Mouse (Mus musculus) gastrocnemius, postnatal 14 days (tissue): ENCODE measurements around the gene Arhgef3. TPM values are rescaled to one million over a fixed set of nuclear protein-coding genes. Genes with fewer than 3 reads are reported as not detected.
A peak's percentile ranks its signal among the peaks of the same experiment; 100 is the strongest.

Source experiments
- DNase-seq: peaks from one replicate; pipeline ENCODE4 v3.0.0; 2021; ENCODE audit warnings: mixed read lengths
- intact Hi-C: fragments of 180-260 bp; cut with DNase I; formaldehyde crosslinking; loops from one replicate; pipeline ENCODE4 v1.15.1; 2025; ENCODE audit warnings: low total_unique reads
- long read RNA-seq, 2 experiments: library from polyadenylated mRNA; stranded (forward); transcript quantifications; one replicate each; pipeline ENCODE4 v2.0.0; 2021
- total RNA-seq, 2 experiments: library from RNA; stranded (reverse); gene quantifications; 2 replicates each; pipeline ENCODE4 v1.2.3; 2021

Gene Arhgef3
- 10 to 100 TPM; 15.1 to 15.8 TPM for total RNA-seq
- long read RNA-seq, experiment 1, partial matches to known transcripts, result 1 of 8 reads
- long read RNA-seq, experiment 1, other reads (novel, unspliced or antisense), result 1 of 8 reads
- long read RNA-seq, experiment 2, transcript Arhgef3-201 (11 exons, 3,585 nt), result minor isoform, 6 of 17 reads
- long read RNA-seq, experiment 2, transcript Arhgef3-202 (10 exons, 3,618 nt), result major isoform, 7 of 17 reads
- long read RNA-seq, experiment 2, partial matches to known transcripts, result 2 of 17 reads
- long read RNA-seq, experiment 2, other reads (novel, unspliced or antisense), result 2 of 17 reads

DNA sequence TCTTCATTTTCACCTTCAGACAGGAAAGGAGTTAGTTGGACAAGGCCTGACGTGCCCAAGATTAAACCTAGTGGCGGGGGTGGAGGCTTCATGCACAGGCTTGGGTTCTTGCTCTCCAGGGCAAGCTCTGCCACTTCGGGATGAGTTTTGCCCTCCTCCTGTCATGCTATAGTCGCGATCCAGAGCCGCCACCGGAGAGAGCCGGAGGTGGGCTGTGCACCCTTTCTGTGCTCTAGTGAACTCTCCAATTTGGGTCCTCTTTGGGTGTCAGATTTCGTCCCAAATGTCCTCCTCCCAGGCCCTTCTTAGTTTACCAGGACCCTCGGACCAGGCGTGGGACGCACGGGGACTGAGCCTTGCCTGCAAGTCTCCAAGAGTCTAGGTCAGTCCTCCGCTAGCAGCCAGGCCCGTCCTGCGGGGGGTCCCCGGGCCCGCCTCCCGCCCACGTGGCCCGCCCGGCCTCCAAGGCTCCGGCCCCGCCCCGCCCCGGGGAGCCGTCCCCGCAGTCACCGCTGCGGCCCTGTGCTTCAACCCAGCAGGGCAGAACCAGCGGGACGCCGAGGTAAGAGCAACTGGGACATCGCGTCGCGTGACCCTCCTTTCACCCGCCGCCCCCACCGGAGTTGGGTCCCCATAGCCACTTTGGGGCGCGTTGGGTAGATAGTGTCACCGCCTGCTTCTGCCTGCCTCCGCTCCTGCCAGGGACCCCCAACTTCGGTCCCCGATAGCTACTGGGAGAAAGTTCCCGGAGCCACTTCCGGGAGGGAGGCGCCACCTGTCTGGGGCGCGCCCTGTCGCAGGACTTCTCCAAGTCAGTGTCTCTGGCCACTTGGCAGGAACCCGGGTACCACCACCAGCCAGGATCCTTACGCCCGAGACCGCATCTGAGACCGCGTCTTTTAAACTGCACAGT is at the start of gene Arhgef3:
Arhgef3 (plus strand) TSS at position 538 of the 913 bp plus-strand sequence.
- DNase-seq, result peak; percentile 79
- intact Hi-C loops, result no loop called here

GRCm38 (mm10) chr14:27066171-27066929 is 48.3 kb upstream of the Arhgef3 start:
- intact Hi-C loops, result no loop called here
- peak; percentile 43 for DNase-seq

- intact Hi-C loops, result no loop called here
These were observed 46.8 kb upstream of the Arhgef3 start for GRCm38 (mm10) chr14:27067866-27068271.

GRCm38 (mm10) chr14:27069434-27070097 is 45.1 kb upstream of the Arhgef3 start:
- intact Hi-C loops, result no loop called here
- DNase-seq, result no peak

More at GRCm38 (mm10) chr14:27067866-27068271, 46.8 kb upstream of the Arhgef3 start:
- DNase-seq, result no peak

DNA sequence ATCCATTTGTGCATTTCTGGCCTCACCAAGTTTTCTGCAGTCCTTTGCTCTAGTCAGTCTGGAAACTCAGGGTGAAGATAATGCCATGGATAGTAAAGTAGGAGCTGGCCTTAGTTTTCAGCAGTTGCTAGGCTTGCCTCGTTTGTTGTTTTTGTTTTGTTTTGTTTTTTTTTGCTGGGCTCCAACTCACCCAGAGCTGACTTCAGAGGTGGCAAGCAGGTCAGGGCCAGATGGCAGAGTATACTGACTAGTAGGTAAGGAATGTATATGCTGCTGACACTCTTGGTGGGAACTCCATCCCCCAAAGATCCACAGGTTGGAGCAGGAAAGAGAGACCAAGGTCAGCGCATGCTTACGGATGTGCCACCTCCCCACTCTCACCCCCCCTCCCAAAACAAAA is 44.6 kb upstream of the Arhgef3 start:
- intact Hi-C loops, result no loop called here

DNA sequence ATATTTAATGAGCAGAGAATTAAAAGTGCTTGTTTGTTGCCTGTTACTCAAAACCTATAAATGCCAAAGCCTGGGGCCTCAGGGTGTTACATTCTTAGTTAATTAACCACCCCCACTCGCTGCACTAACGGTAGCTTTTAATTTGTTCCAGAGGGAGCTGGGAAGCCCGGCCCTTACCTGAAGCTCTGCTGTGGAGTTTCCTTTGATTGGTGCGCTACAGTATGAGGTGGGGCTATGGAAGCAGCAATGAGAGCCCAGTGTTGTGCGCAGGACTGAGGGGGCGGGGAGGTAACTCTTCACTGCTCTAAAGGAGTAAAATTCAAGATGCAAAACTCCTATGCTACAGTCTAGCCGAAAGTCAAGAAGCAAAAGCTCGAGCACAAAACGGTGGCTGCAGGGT is 43.9 kb upstream of the Arhgef3 start:
- no peak for DNase-seq
- intact Hi-C loops, result no loop called here

More for the DNA sequence above, 44.6 kb upstream of the Arhgef3 start:
- no peak for DNase-seq

DNA sequence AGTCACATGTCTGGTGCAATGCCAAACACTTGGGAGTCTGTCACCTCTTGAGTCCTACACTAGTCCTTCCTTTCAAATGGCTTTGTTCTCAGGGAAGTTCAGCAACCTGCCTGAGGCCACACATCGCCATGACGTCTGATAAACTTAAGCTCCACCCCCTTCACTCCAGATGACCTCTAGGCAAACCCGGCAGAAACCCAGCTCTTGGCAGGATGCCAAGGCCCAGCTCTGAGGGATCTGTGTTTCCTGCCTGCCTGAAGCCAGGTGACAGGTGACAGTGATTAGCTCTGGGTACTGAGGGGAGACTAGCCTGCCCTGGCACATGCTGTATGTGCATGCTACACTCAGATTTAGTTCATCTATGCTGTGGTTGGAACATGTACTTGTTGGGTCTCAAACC is 42.7 kb upstream of the Arhgef3 start:
- intact Hi-C loops, result no loop called here
- no peak for DNase-seq

- no peak for DNase-seq
- intact Hi-C loops, result no loop called here
These were observed 39.6 kb upstream of the Arhgef3 start for GRCm38 (mm10) chr14:27075084-27075483.

- intact Hi-C loops, result no loop called here
- DNase-seq, result no peak
These were observed 38.7 kb upstream of the Arhgef3 start for GRCm38 (mm10) chr14:27075909-27076521.

- intact Hi-C loops, result no loop called here
- no peak for DNase-seq
These were observed 38.2 kb upstream of the Arhgef3 start for GRCm38 (mm10) chr14:27076522-27076920.

DNA sequence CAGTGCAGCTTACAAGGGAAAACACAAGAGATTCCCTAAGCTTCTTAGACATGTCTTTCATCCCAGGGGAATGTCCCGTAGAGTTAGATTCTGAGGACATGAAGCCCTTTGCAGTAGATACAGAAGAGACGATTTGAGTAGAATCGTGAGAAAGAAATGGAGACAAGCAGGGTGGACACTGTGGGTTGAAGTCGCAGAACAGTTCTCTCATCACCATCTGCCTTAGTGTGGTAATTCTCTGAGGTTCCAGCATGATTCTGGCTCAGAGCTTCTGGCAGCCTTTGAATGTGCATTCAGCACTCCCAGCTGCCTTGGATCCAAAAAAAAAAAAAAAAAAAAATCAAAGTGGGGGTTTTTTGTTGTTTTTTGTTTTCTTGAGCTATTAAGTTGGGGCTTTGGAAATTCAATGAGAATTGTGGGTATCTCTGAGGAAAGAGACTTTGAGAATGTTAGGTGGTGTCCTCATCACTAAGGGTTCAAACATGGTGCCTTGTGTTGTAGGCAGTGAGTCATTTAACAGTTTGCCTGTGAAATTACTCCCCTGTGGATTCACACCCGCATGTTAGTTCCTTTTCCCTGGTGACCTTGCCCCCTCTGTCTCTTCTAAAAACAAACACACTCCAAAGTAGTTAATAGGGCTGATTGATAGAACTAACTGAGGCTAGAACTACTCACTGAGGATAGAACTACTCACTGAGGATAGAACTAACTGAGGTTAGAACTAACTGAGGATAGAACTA is 33.0 kb upstream of the Arhgef3 start:
- intact Hi-C loops, result no loop called here
- DNase-seq, result no peak

DNA sequence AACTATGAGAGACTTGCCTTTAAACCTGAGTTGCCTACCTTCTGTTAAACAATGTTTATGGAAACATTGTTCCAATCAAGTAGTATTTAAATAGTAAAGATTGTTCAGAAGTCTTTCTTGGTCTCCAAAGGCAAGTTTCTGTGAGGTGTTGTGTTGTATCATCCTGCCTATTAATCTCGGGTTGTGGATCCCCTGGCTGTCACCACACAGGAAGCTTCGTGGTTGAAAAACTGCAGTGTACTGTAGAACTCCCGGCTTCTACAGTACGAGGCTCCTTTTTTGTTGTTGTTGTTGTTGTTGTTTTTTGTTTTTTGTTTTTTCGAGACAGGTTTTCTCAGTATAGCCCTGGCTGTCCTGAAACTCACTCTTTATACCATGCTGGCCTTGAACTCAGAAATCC is 29.2 kb upstream of the Arhgef3 start:
- DNase-seq, result no peak
- intact Hi-C loops, result no loop called here

DNA sequence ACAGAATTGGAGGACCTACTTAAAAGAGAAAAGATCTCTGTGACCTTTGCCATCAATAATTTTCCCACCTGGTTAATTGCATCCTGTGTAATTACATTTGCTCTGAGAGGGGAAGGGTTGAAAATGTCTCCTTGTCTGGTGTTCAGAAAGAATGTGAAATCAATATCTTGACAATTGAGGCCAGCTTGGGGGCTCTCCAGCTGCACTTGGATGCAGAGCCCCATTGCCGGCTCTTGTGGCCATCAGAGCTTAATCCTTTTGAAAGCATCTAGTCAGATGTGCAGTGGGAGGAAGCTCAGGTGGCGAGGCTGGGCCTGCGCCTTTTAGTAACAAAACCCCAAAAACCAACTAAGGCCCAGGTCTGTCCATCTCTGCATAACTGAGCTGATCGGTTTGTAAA is 28.7 kb upstream of the Arhgef3 start:
- no peak for DNase-seq
- intact Hi-C loops, result no loop called here

DNA sequence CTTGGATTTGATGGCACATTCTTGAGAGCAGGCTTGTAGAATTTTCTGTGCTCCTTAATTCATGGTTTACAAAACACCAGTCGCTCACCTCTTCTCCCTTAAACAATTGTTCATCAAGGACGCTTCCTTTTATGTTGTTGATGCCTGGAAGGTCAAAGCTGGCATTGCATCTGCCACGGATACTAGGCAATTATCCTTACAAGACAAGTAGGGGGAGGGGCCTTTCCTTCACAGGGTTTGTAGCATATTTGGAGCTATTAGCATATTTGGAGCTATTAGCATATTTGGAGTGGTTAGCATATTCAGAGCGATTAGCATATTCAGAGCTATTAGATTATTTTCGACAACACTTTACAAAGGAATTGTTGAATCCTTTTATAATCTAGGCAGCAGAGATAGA is 20.5 kb upstream of the Arhgef3 start:
- DNase-seq, result no peak
- intact Hi-C loops, result no loop called here

DNA sequence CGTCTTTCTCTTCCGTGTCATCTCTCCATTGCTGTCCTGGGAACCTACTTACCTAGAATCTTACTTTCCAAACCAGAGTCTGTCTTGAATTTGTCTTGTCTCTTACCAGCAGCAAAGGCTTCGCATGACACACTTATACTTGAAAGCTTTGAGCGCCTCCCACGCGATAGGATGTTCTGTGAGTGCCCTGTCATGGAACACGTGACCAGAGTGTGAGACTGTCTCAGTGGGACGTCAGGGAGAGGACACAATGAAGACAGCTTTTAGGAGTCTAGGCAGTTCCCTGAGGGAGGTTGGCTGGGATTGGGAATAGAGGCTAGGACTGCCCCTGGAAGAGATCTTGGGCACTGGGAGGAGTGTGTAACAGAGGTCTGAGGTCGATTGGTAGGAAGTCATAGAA is 18.6 kb upstream of the Arhgef3 start:
- intact Hi-C loops, result loop anchor here (2.0 kb wide), 1 partner anchor 63 kb away; no protein-coding TSS in a partner anchor

GRCm38 (mm10) chr14:27096779-27097178 is 17.9 kb upstream of the Arhgef3 start:
- DNase-seq, result peak; percentile 52
- intact Hi-C loops, result loop anchor here (2.0 kb wide), 1 partner anchor 64 kb away; no protein-coding TSS in a partner anchor

More for the DNA sequence above, 18.6 kb upstream of the Arhgef3 start:
- no peak for DNase-seq

DNA sequence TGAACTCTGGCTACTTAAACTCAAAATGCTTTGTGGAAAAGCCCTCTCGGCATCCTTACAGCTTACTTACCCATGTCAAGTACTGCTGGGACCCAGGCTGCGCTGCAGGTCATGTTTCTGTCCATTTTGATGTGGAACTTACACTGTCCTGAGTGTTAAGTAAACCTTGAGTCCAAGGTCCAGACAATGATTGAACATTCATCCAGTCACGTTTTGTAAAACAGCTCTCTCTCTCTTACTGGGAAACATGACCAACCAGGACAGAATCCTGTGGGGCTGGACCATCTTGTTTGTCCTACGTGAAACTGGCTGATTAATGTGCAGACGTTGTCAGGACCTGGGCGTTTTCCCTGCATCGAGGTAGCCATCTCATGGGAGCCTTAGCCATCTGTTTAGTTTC is 13.0 kb upstream of the Arhgef3 start:
- intact Hi-C loops, result loop anchor here (10.0 kb wide), 1 partner anchor 313 kb away; no protein-coding TSS in a partner anchor
- DNase-seq, result no peak

DNA sequence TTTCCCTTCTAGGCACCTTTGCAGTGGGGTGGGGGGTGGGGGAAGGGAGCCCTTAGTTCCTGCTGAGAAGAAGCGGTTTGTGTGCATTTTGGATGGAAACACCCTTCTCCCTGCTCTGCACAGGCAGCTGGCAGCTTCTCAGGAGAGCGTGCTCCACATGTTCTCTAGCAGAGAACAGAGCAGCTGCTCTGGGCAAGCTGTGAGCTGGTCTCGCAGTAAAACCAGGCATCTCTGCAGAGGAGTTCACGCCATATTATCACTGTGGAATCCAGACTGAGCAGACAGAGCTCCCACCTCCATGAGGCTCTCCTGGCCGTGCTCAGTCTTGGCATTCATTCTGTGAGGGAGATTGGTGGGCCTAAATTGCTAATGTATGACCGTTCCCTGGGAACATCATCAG is 12.0 kb upstream of the Arhgef3 start:
- intact Hi-C loops, result loop anchor here (10.0 kb wide), 1 partner anchor 312 kb away; no protein-coding TSS in a partner anchor
- DNase-seq, result no peak
